Mouse (Mus musculus) intestine, postnatal 0 days (tissue): ENCODE measurements around the gene Paqr5. TPM values are rescaled to one million over a fixed set of nuclear protein-coding genes. Genes with fewer than 3 reads are reported as not detected.

Source experiments
- ATAC-seq: fragments of 200-750 bp; cut with Nextera tagmentation; 2 replicates; pipeline ENCODE4 v1.8.0; 2017; ENCODE audit warnings: mild to moderate bottlenecking, moderate TSS enrichment, moderate library complexity
- H3K27ac ChIP-seq: fragments of 300-500 bp; sonication (generic); 2 replicates; pipeline ENCODE4 v1.5.1; 2014; ENCODE audit warnings: mild to moderate bottlenecking, low read depth, low read length, moderate library complexity
- H3K27me3 ChIP-seq: fragments of 300-500 bp; sonication (generic); replicated peaks from 2 replicates; pipeline ENCODE4 v1.6.1; 2014; ENCODE audit warnings: low read length, mixed read lengths; ENCODE audit not compliant: control insufficient read depth, insufficient read depth
- H3K36me3 ChIP-seq: fragments of 300-500 bp; sonication (generic); 2 replicates; pipeline ENCODE4 v1.6.1; 2014; ENCODE audit warnings: mild to moderate bottlenecking, moderate library complexity; ENCODE audit not compliant: control insufficient read depth, insufficient read depth
- H3K4me1 ChIP-seq: fragments of 300-500 bp; sonication (generic); replicated peaks from 2 replicates; pipeline ENCODE4 v1.6.1; 2014; ENCODE audit warnings: antibody characterized with exemption, low read length, mixed read lengths; ENCODE audit not compliant: control insufficient read depth, insufficient read depth
- H3K4me2 ChIP-seq: fragments of 300-500 bp; sonication (generic); replicated peaks from 2 replicates; pipeline ENCODE4 v1.6.1; 2014; ENCODE audit warnings: low read depth, mild to moderate bottlenecking, moderate library complexity
- H3K4me3 ChIP-seq: fragments of 300-500 bp; sonication (generic); 2 replicates; pipeline ENCODE4 v1.5.1; 2014; ENCODE audit warnings: low read depth, low read length
- H3K9ac ChIP-seq: fragments of 300-500 bp; sonication (generic); 2 replicates; pipeline ENCODE4 v1.6.1; 2014; ENCODE audit warnings: mild to moderate bottlenecking, low read depth, low read length
- H3K9me3 ChIP-seq: fragments of 300-500 bp; sonication (generic); 2 replicates; pipeline ENCODE4 v1.6.1; 2016; ENCODE audit warnings: mixed run types; ENCODE audit not compliant: control insufficient read depth
- CTCF ChIP-seq: sonication (generic); IDR thresholded peaks from 2 replicates; pipeline ENCODE4 v1.5.1; 2016; ENCODE audit warnings: low read depth, mild to moderate bottlenecking, control low read depth, antibody characterized with exemption, moderate library complexity
- WGBS: fragments of 180-500 bp; shearing (Covaris S2); extraction: QIAGEN DNeasy Blood & Tissue Kit; methylation state at CpG from one replicate; pipeline ENCODE4 v1.1.7; 2014; 5-methylcytosine and 5-hydroxymethylcytosine counted together
- polyA plus RNA-seq: library from polyadenylated mRNA; unstranded; fragments of >200 nt; fragmentation: Nextera tagmentation; extraction: Ambion mirVana; gene quantifications from 2 replicates; pipeline ENCODE4 v1.2.1, GENCODE M21; 2015

The Paqr5 gene
- polyA plus RNA-seq, 1 experiment from 2014 or later, result 5.1 TPM

DNA sequence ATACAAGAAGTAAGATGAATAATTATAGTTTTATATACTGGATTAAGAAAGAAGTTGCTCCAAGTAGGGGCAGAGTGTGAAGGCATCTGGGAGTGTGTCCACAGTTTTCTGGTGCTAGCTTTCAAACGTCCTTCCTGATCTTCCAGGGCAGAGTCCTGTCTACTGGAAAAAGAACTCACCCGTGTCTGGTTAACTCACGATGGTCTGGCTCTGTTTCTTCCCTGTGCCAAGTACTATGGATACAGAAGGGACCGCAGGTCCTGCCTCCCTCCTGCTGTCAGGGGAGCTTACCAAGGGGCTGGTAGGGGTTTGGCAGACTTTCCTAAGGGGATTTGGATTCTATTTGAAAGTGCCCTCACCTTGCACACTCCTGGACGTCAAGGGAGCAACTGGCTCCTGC lies 1.6 kb downstream of the Paqr5 start:
- no peaks in the 10 kb centered on the region for H3K9me3 ChIP-seq
- H3K27me3 ChIP-seq, result 0 out of 2 replicates have a peak, but pooled peaks cover 13% of the 10 kb centered on the region
- no peak overlapping the region for H3K9ac ChIP-seq
- 37% methylated on average over 5 of the region's 5 CpGs for WGBS
- TF ChIP-seq CTCF, result no peak
- no peak overlapping the region for H3K4me3 ChIP-seq
- H3K4me1 ChIP-seq, result 0 out of 2 replicates have a peak, but pooled peaks cover 4% of the 10 kb centered on the region
- H3K36me3 ChIP-seq, result no peaks in the 10 kb centered on the region
- H3K4me2 ChIP-seq, result no peak overlapping the region
- no peak overlapping the region for H3K27ac ChIP-seq
- no peak for ATAC-seq

GRCm38 (mm10) chr9:62023879-62024278 lies 2.8 kb downstream of the Paqr5 start:
- no peak for ATAC-seq
- Histone ChIP-seq H3K27ac (no peak overlapping the region), H3K4me3 (no peak overlapping the region), H3K9ac (no peak overlapping the region), H3K36me3 (no peaks in the 10 kb centered on the region), H3K27me3 (0 out of 2 replicates have a peak, but pooled peaks cover 11% of the 10 kb centered on the region), H3K4me1 (0 out of 2 replicates have a peak, but pooled peaks cover 4% of the 10 kb centered on the region), H3K4me2 (no peak overlapping the region), H3K9me3 (no peaks in the 10 kb centered on the region)
- WGBS, result 43% methylated on average over 4 of the region's 4 CpGs
- TF ChIP-seq CTCF, result no peak

DNA sequence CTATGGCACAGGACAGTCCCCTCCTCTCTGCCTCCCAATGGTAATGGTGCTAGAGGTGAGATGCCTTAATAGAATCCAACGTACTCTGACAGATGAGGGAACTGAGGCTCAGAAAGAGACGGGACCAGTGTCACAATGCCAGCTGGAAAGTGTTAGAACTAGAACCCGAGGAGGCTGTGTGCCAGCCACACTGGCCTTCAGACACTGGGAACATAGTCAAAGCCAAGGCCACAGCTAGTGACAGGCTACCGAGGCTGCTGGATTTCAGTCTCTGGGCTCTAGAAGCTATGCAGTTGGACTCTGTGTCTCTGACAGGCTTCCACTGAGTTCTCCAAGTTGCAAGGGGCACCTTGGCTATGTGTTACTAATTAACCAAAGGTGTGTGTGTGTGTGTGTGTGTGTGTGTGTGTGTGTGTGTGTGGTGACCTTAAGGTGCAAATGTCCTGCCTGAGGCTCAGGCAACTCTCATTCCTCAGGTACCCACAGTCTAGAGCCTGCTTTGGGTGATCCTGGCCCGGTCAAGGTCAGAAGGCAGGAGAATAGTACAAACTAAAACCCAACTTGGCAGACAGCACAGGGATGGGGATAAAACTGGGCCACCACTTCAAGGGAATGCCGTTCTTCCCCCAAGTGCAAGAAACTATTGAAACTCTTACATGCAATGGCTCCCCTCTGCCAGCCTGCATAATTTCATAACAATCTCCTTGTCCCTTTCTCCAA lies 3.5 kb downstream of the Paqr5 start:
- H3K4me2 ChIP-seq, result no peak overlapping the region
- WGBS, result 53% methylated on average over 6 of the region's 6 CpGs
- H3K27me3 ChIP-seq, result 0 out of 2 replicates have a peak, but pooled peaks cover 11% of the 10 kb centered on the region
- H3K4me3 ChIP-seq, result no peak overlapping the region
- TF ChIP-seq CTCF, result no peak
- H3K27ac ChIP-seq, result no peak overlapping the region
- H3K9ac ChIP-seq, result no peak overlapping the region
- H3K36me3 ChIP-seq, result no peaks in the 10 kb centered on the region
- H3K4me1 ChIP-seq, result 0 out of 2 replicates have a peak, but pooled peaks cover 4% of the 10 kb centered on the region
- ATAC-seq, result peak; percentile 44
- H3K9me3 ChIP-seq, result no peaks in the 10 kb centered on the region

DNA sequence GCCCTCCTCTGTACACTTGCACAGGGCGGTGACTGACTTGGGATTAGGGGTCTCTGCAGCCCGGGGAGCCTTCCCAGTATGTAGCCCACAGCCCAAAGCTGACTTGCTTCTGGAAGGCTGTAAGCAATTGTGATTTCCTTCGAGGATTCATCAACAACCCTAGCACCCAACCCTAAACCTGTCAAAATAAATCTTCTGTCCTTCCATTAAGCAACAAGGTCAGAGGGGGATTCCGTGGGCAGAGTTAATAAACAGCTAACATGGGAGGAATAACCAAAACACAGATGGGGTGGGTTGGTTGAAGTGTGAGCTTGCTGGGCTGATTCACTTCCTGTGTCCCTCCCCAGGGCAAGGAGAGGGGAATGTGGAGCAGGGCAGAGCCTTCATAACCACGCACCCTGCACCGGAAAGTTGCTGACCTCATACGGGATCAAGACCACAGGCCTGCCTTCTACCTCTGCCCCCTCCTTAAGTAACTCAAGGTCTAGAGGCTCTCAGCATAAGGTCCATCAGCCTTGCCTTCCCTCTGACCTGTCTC lies 5.0 kb downstream of the Paqr5 start:
- Histone ChIP-seq H3K4me3 (no peak overlapping the region), H3K9ac (no peak overlapping the region), H3K27me3 (0 out of 2 replicates have a peak, but pooled peaks cover 6% of the 10 kb centered on the region), H3K36me3 (no peaks in the 10 kb centered on the region), H3K4me2 (no peak overlapping the region), H3K27ac (no peak overlapping the region), H3K9me3 (no peaks in the 10 kb centered on the region), H3K4me1 (no peaks in the 10 kb centered on the region)
- WGBS, result 22% methylated on average over 7 of the region's 7 CpGs
- no peak for TF ChIP-seq CTCF
- no peak for ATAC-seq

- Histone ChIP-seq H3K36me3 (no peaks in the 10 kb centered on the region), H3K9ac (no peak overlapping the region), H3K9me3 (no peaks in the 10 kb centered on the region), H3K27ac (no peak overlapping the region), H3K4me2 (no peak overlapping the region), H3K4me1 (no peaks in the 10 kb centered on the region), H3K4me3 (no peak overlapping the region), H3K27me3 (0 out of 2 replicates have a peak, but pooled peaks cover 5% of the 10 kb centered on the region)
- no peak for TF ChIP-seq CTCF
- ATAC-seq, result no peak
- WGBS, result 81% methylated on average over 7 of the region's 7 CpGs
Measured at GRCm38 (mm10) chr9:62020259-62020658, 6.4 kb downstream of the Paqr5 start.

DNA sequence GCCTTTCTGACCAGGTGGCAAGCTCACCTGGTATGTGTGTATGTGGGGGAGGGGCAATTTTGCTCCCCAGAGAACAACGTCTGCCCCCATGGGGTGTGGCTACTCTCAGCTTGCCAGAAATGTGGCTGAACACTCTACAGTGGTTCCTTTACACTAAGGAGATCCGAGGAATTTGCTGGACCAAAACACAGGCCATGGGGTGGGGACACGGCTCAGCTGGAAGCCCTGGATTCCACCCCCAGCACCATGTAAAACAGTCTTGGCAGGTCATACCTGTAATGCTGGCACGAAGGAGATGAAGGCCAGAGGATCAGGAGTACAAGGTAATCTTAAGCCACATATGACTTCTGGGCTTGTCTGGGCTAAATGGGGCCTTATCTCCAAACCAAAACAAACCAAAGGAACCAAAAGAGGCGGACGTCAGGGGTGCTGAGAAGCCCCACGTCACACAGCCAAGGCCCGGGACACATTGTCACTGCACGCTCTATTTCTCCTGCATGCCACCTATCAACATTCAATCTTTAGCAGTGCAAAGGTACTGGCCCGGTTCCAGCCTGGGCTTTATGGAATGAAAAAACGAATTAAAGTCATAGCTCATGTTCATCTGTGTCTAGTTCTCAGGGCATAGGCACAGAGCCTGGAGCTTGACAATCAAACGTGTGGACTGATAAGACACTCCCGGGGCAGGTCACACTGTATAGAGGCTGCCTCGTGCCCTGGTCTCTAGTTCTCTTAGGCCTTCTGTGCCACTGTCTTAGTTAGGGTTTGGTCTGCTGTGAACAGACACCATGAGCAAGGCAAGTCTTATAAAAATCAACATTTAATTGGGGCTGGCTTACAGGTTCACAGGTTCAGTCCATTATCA lies 8.2 kb downstream of the Paqr5 start:
- no peak overlapping the region for H3K4me2 ChIP-seq
- no peaks in the 10 kb centered on the region for H3K9me3 ChIP-seq
- H3K27ac ChIP-seq, result no peak overlapping the region
- ATAC-seq, result no peak
- no peaks in the 10 kb centered on the region for H3K36me3 ChIP-seq
- TF ChIP-seq CTCF, result no peak
- H3K4me3 ChIP-seq, result no peak overlapping the region
- WGBS, result 63% methylated on average over 14 of the region's 14 CpGs
- H3K9ac ChIP-seq, result no peak overlapping the region
- H3K27me3 ChIP-seq, result no peaks in the 10 kb centered on the region
- no peaks in the 10 kb centered on the region for H3K4me1 ChIP-seq
